Mouse (Mus musculus): ENCODE measurements around the gene Iqsec1. TPM values are rescaled to one million over a fixed set of nuclear protein-coding genes. Genes with fewer than 3 reads are reported as not detected.

The Iqsec1 gene
- total RNA-seq, 2 experiments from 2014 or later, result 268 to 271 TPM

- no peak for DNase-seq (ENCODE audit: low spot score in 2 of 2)
Observed at GRCm38 (mm10) chr6:90969341-90969871, 19.1 kb downstream of the Iqsec1 start.

- no peak for DNase-seq (ENCODE audit: low spot score in 2 of 2)
Observed at GRCm38 (mm10) chr6:90953349-90953748, 35.1 kb downstream of the Iqsec1 start.

- no peak for DNase-seq (ENCODE audit: low spot score in 2 of 2)
Observed at GRCm38 (mm10) chr6:90950936-90951335, 37.5 kb downstream of the Iqsec1 start.

DNA sequence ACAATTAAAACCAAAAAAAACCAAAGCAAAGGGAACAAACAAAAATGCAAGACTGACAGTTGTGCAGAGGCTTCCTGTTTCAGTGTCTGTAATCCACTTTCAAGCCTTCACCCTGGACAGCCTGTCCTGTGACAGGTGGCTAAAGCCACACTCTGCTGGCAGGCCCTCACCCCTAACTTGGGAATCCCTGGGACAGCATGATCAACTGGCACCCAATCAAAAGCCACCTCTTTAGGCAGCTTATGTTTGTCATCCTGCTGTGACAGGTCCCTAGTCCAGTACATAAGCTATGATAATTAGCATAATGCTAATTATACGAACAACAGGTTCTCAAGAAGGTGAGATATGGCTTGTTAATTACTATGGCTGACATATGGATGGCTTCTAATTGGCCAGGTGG lies 40.4 kb downstream of the Iqsec1 start:
- DNase-seq (ENCODE audit: low spot score in 2 of 2), result no peak

DNA sequence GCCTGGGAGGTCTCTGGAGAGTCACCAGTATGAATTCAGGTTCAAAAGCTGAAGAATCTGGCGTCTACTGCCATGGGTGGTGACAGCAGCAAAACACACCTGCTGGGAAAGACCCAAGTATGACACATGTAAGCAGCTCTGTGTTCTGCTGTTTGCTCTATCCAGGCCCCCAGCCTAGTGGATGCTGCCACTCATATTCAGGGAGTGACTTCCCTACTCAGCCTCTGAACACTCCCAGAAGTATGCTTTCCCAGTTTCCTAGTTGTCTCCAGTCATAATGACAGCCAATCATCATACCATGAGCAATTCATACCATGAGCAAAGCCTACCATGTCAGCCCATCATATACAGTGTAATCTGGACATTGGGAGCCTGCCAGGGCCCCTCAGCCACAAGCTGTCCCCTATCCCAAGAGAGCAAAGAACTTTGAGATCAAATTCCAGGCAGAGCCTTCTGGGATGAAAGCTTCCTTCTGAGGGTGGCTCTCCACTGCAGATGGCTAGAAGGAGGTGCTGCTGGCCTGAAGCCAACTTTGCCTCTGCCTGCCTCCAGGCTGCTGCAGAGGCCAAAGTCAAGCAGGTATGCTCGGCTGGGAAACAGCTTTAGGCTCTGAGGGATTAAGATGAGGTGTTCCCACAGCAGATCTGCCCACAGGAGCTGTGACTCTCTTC lies 42.8 kb downstream of the Iqsec1 start:
- DNase-seq (ENCODE audit: low spot score in 2 of 2), result peak in 1 of 2 experiments; percentile 53

GRCm38 (mm10) chr6:90941257-90941656 lies 47.2 kb downstream of the Iqsec1 start:
- DNase-seq (ENCODE audit: low spot score in 2 of 2), result no peak

DNA sequence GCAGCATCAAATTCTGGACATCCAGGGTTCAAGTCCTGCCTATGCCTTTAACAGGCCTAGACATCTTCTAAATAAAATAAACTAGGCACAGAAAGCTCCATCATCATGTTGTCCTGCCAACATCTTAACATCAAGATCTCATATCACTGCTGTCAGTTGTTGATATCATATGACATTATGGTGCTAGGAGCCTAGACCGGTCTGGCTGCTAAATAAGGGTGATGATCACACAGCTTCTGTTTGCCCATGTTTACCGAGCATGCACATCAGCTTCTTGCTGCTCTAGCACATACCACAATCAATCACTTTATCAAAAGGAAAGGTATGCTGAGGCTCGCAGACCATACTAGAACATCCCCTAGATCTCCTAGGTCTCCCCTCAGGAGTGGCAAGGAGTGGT lies 54.8 kb downstream of the Iqsec1 start:
- no peak for DNase-seq (ENCODE audit: low spot score in 2 of 2)

GRCm38 (mm10) chr6:90928806-90929205 lies 59.7 kb downstream of the Iqsec1 start:
- DNase-seq (ENCODE audit: low spot score in 2 of 2), result no peak

DNA sequence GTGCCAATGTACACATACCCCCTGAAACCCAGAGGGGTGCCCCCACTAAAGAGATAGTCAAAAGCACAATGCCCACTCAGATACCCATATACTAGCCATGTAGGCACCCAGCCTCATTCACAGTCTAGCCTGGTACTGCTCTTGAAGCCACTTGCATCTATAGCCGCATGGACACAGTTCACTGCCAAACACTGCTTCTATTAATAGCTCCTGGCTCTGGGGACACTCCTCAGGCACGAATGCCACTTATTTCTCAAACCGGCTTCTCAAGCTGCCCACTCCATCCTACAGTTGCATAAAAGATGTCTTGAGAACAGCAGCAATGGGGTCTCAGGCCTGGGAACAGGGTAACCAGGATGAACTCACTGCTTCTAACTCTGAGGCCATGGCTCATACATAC lies 63.0 kb downstream of the Iqsec1 start:
- no peak for DNase-seq (ENCODE audit: low spot score in 2 of 2)

DNA sequence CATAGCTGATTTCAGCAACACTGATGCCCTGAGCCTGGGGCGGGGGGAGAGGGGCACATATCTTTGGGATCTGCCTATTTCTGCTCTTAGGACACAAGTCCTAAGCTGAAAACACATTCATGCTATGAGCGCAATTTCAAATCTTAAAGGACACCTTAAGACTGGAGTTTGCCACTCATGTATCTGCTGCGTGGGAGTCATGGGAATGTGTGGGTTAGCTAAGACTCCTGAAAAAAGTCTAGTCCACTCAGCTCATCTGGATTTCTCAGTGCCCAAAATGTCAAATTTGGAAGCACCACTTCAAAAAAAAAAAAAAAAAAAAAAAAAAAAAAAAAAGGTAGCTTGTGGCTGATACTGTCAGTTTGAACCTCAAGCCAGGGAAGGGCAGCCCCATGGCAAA lies 63.7 kb downstream of the Iqsec1 start:
- no peak for DNase-seq (ENCODE audit: low spot score in 2 of 2)

DNA sequence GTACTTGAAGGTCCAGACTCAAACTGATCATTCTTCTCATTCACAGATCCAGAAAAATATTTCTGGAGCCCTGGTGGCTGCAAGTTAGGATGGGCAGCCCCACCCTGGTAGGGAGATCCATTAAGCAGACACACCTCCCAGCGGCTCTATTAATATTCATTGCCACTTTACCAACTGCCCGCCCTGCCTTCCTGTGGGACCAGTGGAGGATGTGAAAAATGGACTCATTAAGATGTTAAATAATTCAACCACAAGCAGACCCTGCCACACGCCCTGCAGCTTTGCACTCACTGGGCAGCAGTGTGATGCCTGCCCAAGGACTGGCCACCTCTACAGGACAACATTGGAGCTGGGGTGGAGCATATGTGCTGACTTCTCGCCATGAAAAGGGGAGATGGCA lies 64.1 kb downstream of the Iqsec1 start:
- DNase-seq (ENCODE audit: low spot score in 2 of 2), result no peak

GRCm38 (mm10) chr6:90921259-90921946 lies 67.1 kb downstream of the Iqsec1 start:
- DNase-seq (ENCODE audit: low spot score in 2 of 2), result no peak

GRCm38 (mm10) chr6:90920510-90921220 lies 67.8 kb downstream of the Iqsec1 start:
- peak; percentile 28 to 53 for DNase-seq (ENCODE audit: low spot score in 2 of 2)

DNA sequence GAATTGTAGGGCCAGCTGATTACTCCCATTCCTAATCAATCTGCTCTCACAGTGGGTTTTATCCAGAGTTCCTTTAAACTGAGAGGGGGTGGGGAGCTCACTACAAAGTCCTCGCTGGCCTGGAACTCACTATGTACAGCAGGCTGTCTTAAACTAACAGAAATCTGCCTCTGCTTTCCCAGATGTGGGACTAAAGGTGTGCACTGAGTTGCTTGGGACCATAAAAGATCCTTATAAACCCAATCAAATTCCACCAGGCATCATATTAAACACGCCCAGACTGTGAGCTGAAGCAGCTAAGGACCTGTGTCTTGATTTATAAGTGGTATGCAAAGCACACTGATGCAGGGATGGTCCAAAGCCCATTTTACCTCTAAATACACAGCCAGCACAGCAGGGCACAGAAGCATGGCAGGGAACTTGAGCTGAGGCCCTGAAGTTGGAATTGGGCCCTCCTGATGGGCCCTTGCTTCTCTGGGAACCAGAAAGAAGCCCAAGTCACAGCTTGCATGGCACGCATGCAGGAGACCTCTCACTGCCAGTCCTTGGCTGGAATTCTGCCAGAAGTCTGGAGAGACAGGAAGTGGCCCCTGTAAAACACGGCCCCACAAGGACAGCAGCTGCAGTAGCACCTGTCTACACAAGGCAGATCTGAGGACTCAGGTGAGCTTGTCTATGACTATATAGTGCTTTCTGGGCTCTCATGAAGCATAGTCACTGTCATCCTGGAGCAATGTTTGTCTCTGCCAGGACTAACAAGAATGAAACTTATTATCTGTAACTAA lies 68.7 kb downstream of the Iqsec1 start:
- no peak for DNase-seq (ENCODE audit: low spot score in 2 of 2)

GRCm38 (mm10) chr6:90915585-90915984 lies 72.9 kb downstream of the Iqsec1 start:
- no peak for DNase-seq (ENCODE audit: low spot score in 2 of 2)

- peak in 1 of 2 experiments; percentile 30 for DNase-seq (ENCODE audit: low spot score in 2 of 2)
Observed at GRCm38 (mm10) chr6:90913771-90914170, 74.7 kb downstream of the Iqsec1 start.

DNA sequence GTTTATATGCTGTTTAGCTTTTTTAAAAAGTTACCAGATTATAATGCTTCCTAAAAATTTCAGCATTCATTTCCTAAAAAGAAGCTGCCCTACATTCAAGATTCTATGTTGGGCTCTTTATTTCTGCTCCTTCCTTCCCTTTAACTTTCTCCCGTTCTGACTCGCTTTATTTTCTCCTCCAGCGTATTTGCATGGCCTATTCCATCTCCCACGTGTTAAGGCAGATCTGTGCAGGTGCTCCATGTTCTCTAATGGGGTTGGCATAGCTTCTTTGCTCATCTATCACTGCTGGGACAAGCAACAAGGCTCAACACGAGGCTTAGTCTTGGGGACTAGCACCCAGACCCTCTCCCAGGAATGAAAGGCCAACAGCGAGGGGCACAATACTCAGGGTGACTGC lies 75.7 kb downstream of the Iqsec1 start:
- DNase-seq (ENCODE audit: low spot score in 2 of 2), result no peak

- no peak for DNase-seq (ENCODE audit: low spot score in 2 of 2)
Observed at GRCm38 (mm10) chr6:90904143-90904542, 84.3 kb downstream of the Iqsec1 start.

GRCm38 (mm10) chr6:90900302-90900701 lies 88.2 kb downstream of the Iqsec1 start:
- DNase-seq (ENCODE audit: low spot score in 2 of 2), result no peak

GRCm38 (mm10) chr6:90899266-90899665 lies 89.2 kb downstream of the Iqsec1 start:
- DNase-seq (ENCODE audit: low spot score in 2 of 2), result no peak

- DNase-seq (ENCODE audit: low spot score in 2 of 2), result no peak
Observed at GRCm38 (mm10) chr6:90898107-90898506, 90.4 kb downstream of the Iqsec1 start.

All from layer of hippocampus, adult 18-20 months (tissue).